Mouse (Mus musculus) mouse embryonic stem cell (cell line): ENCODE data around the gene Abhd16a.
"Not testable (repeated sequence)": the region's sequence is repeated elsewhere in the genome, so short reads cannot be mapped to it uniquely, and the experiment has no call there.

ENCODE experiments used
- in situ Hi-C, 2 experiments: fragments of 300-500 bp; cut with MboI; formaldehyde crosslinking; loops; 1 replicate in 1 of 2; 3 replicates in 1 of 2; pipeline ENCODE4 v1.14.3; 2019 to 2020; ENCODE audit warnings: low sequenced_read_pairs in 2 of 2, low pct_unique_long_range_greater_than_20kb in 1 of 2, mixed read lengths in 1 of 2; ENCODE audit not compliant: unreplicated experiment in 1 of 2

Gene Abhd16a

DNA sequence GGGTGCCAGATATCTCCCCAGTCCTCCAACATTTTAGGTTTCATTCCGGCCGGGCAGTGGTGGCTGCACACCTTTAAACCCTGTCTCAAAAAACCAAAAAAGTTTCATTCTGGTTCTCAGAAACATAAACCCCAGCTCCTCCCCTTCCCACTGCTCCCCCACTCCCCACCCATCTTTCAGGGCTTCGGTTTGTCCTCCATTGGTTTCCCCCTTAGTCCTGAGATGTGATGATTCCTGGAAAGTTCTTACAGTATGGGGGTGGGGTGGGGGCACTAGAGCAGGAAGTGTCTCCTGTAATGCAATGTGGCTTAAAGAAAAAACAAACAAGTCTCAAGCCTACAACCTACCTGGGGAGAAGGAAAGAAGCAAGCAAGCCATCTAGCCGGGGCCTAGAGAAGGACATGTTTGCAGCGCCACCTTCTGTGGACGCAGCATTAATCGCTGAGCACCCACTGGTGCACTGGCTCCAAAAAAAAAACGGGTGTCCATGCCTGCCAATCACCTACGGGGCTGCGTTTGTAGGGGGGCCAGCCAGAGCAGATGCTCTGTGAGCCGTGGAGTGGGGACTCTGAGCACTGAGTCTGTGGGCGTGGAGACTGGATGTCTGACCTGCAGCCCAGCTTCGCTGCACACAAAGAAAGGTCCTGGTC lies 16.8 kb downstream of the Abhd16a start:
- in situ Hi-C loops, result no loop called here

DNA sequence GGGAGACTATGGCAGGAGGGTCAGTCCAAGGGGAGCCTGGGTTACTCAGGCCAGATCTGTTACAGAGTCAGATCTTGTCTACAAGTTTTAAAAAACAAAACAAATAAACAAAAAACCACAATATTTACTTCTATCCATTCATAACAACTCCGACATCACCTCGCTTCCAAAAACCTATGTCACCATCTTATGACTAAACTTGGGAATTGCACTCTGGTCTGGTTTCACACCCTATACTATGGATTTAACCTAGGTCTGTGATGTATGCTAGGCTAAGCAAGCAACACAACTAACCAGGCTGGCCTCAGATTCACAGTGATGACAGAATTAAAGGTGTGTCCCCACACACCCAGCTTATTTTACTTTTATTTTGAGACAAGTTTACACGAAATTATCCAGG lies 17.5 kb downstream of the Abhd16a start:
- in situ Hi-C loops, result no loop called here

GRCm38 (mm10) chr17:35108097-35108496 lies 19.0 kb downstream of the Abhd16a start, which contains the start of gene Ly6g5c:
Ly6g5c (plus strand) TSS chr17:35108279.
- in situ Hi-C loops, result no loop called here

DNA sequence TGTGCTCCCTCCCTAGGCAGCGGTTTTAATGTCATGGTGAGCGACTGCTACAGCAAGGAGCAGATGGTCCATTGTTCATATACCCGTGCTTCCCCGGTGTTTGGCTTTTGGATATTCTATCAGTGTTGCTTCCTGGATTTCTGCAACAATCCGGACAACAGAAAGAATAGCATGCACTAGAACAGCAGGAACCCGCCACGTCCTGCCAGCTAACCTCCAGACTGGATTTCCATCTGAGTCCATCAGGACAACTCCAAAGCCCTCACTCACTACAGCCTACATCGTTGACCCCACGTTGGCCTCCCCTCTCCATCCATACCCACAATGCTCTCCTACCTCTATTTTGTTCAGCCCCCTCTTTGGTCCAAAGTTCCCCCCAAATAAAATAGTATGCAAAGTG lies 22.7 kb downstream of the Abhd16a start:
- in situ Hi-C loops, result loop anchor here (5.0 to 10.0 kb wide), 2 partner anchors 89 to 107 kb away; partner anchors contain the start of gene Vars (in 1 of the 2)

DNA sequence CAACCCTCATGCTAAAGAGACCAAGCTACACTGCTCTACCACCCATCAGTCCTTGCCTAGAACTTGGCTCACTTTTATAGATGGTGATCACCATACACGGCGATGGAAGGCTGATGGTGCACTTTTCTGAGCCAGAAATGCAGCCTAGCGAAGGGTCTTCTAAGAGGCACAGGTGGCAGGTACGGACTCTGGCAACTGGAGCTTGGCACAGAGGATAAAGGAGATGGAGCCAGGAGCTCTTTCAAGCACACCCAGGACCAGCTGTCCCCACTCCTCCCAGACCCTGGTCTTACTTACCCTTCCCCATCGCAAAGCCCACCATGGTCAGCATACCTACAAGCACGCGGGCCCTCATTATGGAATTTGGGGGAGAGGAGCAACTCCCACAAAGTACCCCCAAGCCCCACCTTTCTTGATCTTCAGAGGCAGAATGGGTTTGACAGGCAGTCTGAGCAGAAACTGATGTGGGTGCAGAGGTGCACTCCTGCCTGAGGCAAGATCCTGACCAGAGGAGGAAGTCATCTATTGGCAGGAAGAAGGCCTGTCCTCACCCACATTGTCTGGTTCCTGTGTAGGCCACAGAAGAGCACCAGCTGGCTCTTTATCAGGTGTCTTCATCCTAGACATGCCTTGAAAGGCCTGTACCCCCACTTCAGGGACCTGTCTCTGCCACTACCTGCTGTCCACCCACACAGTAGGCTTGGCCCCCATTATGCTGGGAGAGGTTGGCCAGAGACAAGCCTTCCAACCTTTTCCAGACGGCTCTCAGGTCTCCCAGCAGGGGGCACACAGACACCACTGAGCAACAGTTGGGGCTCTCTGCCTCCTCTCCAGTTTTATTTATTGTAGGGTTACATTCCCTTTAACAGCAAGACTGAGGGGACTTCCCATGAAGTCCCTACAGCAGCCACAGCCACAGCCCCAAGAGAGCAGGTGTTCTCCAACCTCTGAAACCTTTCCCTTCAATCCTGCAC lies 26.3 kb downstream of the Abhd16a start, which contains the start of gene Ly6g5b:
TSS of gene Ly6g5b (minus strand) at position 383 of the 974 bp plus-strand sequence.
- in situ Hi-C loops, result loop anchor here in 1 of 2 experiments (10.0 kb wide), 1 partner anchor 111 kb away; the partner anchor contains the start of gene Vars

- in situ Hi-C loops, result no loop called here
Measured at GRCm38 (mm10) chr17:35120745-35121142, 31.7 kb downstream of the Abhd16a start.

DNA sequence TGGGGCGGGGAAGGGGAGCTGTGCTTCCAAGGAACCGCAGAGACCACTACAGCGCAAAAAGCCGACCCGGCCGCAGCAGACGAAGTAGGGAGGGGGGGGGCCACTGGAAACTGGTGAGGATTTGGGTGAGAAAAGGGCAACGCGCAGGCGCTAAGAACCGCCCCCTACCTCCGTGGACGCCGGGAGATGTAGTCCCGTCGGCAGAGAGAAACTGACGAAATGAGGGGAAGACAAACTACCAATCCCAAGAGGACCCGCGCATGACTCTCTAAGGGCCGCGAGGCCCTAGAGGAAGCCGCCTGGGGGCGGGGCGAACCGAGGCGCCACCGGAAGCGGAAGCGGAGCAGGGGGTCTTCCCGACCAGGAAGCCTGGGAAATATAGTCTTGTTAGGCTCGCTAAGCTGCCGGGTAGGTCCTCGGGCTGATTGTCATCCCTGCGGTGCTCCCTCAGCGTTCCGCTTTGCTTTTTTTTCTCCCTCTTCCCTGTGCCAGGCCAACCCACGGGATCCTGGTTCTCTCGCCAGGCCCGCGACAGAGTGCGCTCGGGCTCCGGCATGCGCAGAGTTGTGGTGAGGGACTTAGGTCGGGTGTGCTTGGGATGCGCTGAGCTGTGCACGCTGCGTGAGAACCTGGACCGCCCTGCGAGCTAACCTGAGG lies 32.2 kb downstream of the Abhd16a start, which contains the start of gene Gpank1:
TSS of gene Gpank1 (plus strand) at position 313 of the 657 bp plus-strand sequence.
- in situ Hi-C loops, result no loop called here

DNA sequence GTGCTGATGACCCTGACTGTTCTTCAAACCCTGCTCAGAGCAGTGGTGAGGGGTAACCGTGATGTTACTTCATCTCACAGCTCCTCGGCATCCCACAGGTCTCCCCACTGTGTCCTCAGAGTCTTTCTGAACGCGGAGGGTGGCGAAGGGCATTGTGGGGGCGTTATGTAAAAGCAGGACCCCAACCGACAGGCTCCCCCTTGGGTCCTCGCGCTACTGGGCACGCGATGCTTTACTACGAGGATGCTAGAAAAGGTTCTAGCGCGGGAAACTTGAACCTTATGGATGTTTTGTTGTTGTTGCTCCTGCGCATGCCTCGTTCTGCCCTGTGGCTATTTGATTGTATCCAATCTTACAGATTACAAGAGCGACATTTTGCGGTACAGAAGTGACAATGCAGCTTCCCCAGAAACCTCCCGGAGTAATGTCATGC lies 32.8 kb downstream of the Abhd16a start, which contains the start of gene Csnk2b:
TSS of gene Csnk2b (minus strand) at position 183 of the 433 bp plus-strand sequence.
- in situ Hi-C loops, result no loop called here

DNA sequence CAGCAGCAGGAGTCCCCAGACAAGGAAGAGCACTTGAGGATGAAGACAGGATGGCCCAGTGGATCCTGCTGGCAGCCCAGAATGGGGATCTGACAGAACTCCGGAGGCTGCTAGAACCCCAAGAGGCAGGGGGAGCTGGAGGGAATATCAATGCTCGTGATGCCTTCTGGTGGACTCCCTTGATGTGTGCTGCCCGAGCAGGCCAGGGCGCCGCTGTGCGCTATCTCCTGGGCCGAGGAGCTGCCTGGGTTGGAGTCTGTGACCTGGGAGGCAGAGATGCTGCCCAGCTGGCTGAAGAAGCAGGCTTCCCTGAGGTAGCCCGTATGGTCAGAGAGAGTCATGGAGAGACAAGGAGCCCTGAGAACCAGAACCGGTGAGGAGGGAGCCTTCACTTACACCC lies 34.2 kb downstream of the Abhd16a start:
- in situ Hi-C loops, result not testable (repeated sequence)

DNA sequence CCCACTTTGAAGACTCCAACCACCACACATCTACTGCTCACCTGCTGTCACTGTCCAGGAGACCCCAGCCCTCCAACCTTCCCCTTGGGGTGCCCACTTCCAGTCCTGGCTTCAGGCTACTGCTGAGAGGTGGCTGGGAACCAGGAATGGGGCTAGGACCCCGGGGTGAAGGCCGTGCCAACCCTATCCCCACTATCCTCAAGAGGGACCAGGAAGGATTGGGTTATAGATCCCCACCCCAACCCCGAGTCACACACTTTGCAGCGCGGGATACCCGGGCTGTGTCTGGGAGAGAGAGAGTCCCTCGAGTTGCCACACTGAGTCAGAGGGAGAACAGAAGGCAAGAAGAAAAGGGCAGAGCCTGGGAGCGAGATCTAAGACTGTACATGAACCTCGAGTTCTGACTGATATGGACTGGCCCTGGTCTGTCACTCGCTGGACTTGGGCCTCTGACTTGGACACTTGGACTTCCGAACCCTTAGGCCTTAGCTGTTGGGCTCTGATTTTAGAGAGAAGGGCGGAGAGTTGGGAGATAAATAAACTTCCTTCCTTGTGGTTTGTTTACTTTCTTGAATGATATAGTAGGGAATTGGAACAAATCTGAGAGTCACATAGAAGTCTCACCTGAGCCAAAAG lies 35.3 kb downstream of the Abhd16a start:
- in situ Hi-C loops, result not testable (repeated sequence)

GRCm38 (mm10) chr17:35125081-35125480 lies 36.0 kb downstream of the Abhd16a start:
- in situ Hi-C loops, result no loop called here

DNA sequence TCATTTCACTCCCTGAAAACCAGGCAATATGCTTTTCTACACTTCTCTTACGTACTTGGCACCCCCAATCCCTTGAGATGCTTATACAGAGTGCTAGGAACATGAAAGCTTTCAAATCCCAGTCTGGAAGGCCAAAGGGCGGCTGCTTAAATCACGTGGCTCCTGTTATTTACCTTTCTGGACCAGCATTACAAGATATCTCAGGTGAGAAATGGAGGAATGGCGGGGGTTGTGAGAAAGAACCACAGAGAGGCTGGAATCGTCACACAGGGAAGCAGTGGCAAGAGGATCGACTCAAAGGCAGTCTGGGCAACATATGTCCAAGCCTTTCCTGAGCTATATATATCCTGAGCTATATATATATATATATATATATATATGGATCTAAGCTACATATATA lies 36.5 kb downstream of the Abhd16a start:
- in situ Hi-C loops, result no loop called here

GRCm38 (mm10) chr17:35126206-35126611 lies 37.1 kb downstream of the Abhd16a start, which contains the start of gene D17H6S53E:
D17H6S53E (plus strand) TSS chr17:35126373.
- in situ Hi-C loops, result no loop called here

DNA sequence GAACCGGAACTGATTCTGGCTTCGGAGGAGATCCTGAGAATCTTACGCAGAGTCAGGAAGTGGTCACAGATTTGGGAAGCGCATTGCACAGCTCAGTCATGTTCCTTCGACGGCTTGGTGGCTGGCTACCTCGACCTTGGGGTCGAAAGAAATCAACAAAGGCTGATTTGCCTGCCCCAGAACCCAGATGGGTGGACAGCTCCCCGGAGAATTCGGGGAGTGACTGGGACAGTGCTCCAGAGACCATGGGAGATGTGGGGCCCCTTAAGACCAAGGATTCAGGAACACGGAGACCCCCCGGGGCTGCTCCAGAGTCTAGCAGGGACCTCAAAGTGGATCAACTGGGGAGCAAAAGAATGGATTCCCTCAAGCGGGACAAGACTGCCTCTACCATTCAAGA lies 38.0 kb downstream of the Abhd16a start:
- in situ Hi-C loops, result no loop called here

GRCm38 (mm10) chr17:35128996-35129395 lies 39.9 kb downstream of the Abhd16a start:
- in situ Hi-C loops, result no loop called here

DNA sequence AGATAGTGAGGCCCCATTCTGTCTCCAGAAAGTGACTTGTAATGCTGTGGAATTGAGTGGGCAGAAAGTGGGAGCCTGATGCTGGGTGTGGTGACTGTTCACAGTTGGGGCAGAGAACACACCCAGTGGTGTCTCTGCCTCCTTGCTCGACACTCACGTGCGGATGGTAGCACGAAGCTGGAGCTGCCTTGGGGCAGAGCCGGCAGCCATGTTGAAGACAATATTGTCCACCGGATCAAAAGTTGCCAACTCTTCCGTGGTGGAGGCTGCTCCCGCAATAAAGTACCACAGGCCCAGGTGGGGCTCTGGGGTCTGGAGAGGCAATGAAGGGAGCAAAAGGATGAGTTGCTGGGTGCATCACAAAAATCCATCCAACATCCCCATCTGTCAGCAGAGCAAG lies 42.0 kb downstream of the Abhd16a start:
- in situ Hi-C loops, result no loop called here

GRCm38 (mm10) chr17:35131500-35132173 lies 42.6 kb downstream of the Abhd16a start, which contains the start of gene Apom:
Apom (minus strand) TSS chr17:35132050.
- in situ Hi-C loops, result no loop called here
